Mouse (Mus musculus) myocyte (in vitro differentiated cells): Measurements from ENCODE around the gene Kcnk1. TPM values are rescaled to one million over a fixed set of nuclear protein-coding genes. Genes with fewer than 3 reads are reported as not detected.

Experiments used
- H3K27me3 ChIP-seq: one replicate; pipeline ENCODE4 v1.6.1; 2011; ENCODE audit not compliant: control insufficient read depth, insufficient read depth, insufficient read length
- H3K36me3 ChIP-seq: one replicate; pipeline ENCODE4 v1.6.1; 2011; ENCODE audit not compliant: control insufficient read depth, insufficient read depth
- H3K4me2 ChIP-seq: one replicate; pipeline ENCODE4 v1.6.1; 2011; ENCODE audit warnings: low read depth, control low read depth
- H3K4me3 ChIP-seq: one replicate; pipeline ENCODE4 v1.5.1; 2011; ENCODE audit warnings: mild to moderate bottlenecking, control low read depth, moderate library complexity
- H3K79me2 ChIP-seq: one replicate; pipeline ENCODE4 v1.6.1; 2011; ENCODE audit not compliant: control insufficient read depth, insufficient read depth
- H3ac ChIP-seq: one replicate; pipeline ENCODE4 v1.6.1; 2011; ENCODE audit not compliant: control insufficient read depth, insufficient read length
- CEBPB ChIP-seq: IDR thresholded peaks from 2 replicates; pipeline ENCODE4 v1.6.1; 2011; ENCODE audit warnings: mild to moderate bottlenecking, moderate library complexity; ENCODE audit not compliant: poor library complexity, insufficient read depth, severe bottlenecking
- E2F4 ChIP-seq: IDR thresholded peaks from one replicate; pipeline ENCODE4 v1.6.1; 2011; ENCODE audit warnings: mild to moderate bottlenecking, control low read depth, moderate library complexity; ENCODE audit not compliant: insufficient read depth
- MAX ChIP-seq: IDR thresholded peaks from one replicate; pipeline ENCODE4 v1.6.1; 2011; ENCODE audit warnings: low read depth, mild to moderate bottlenecking, control low read depth
- MYOD1 ChIP-seq, 3 experiments: IDR thresholded peaks; one replicate each; pipeline ENCODE4 v1.6.1; 2011; ENCODE audit warnings: control low read depth in 2 of 3, low read depth in 2 of 3, mild to moderate bottlenecking in 2 of 3, moderate library complexity in 1 of 3; ENCODE audit not compliant: insufficient read length in 2 of 3, control insufficient read depth in 1 of 3
- MYOG ChIP-seq, 3 experiments: IDR thresholded peaks; one replicate each; pipeline ENCODE4 v1.6.1; 2011; ENCODE audit warnings: control low read depth in 2 of 3, low read depth in 2 of 3, mild to moderate bottlenecking in 2 of 3; ENCODE audit not compliant: insufficient read length in 2 of 3, control insufficient read depth in 1 of 3, insufficient read depth in 1 of 3
- POLR2A ChIP-seq: IDR thresholded peaks from one replicate; pipeline ENCODE4 v1.6.1; 2011; ENCODE audit warnings: low read depth, mild to moderate bottlenecking, control low read depth, moderate library complexity; ENCODE audit not compliant: insufficient read length
- POLR2AphosphoS2 ChIP-seq: IDR thresholded peaks from one replicate; pipeline ENCODE4 v1.6.1; 2011; ENCODE audit warnings: low read depth, control low read depth; ENCODE audit not compliant: insufficient read length
- REST ChIP-seq: IDR thresholded peaks from one replicate; pipeline ENCODE4 v1.6.1; 2011; ENCODE audit warnings: mild to moderate bottlenecking, control low read depth, moderate library complexity; ENCODE audit not compliant: insufficient read depth, insufficient read length
- SRF ChIP-seq: IDR thresholded peaks from one replicate; pipeline ENCODE4 v1.6.1; 2011; ENCODE audit warnings: low read depth; ENCODE audit not compliant: control insufficient read depth, insufficient read length
- TCF12 ChIP-seq: IDR thresholded peaks from one replicate; pipeline ENCODE4 v1.6.1; 2011; ENCODE audit warnings: mild to moderate bottlenecking, control low read depth; ENCODE audit not compliant: poor library complexity, insufficient read depth, severe bottlenecking
- TCF3 ChIP-seq: IDR thresholded peaks from one replicate; pipeline ENCODE4 v1.6.1; 2011; ENCODE audit warnings: low read depth, control low read depth; ENCODE audit not compliant: insufficient read length
- USF1 ChIP-seq: IDR thresholded peaks from one replicate; pipeline ENCODE4 v1.6.1; 2011; ENCODE audit warnings: low read depth, mild to moderate bottlenecking, control low read depth, moderate library complexity
- polyA plus RNA-seq: library from polyadenylated mRNA; unstranded; fragments of >200 nt; fragmentation: generic; extraction: Trizol; gene quantifications from one replicate; pipeline ENCODE4 v1.2.1, GENCODE M21; 2012; ENCODE audit warnings: missing spikeins

Gene Kcnk1
- polyA plus RNA-seq, 1 experiment: not detected

DNA sequence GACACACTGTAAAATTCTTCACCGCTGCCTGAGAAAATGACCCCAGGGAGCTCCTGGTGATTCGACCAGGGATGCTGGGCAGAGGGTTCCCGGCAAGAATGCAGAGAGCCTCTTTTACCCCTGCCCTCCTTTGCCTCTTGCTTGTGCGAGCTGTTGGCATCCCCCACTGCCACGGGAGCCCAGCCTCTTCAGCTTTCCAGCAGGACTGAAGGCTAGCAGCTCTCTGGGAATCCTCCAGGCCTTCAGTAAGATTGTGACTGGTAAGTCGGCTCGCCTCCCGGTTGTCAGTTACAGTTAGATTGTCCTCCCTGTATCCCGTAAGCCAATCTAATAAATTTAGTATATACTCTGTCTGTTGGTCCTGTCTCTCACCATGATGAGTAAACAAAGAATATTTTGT lies 38.2 kb upstream of the Kcnk1 start:
- Histone ChIP-seq H3K79me2 (no peaks in the 10 kb centered on the region), H3K4me2 (no peak overlapping the region)
- TF ChIP-seq TCF3 (no peak), SRF (no peak), MYOD1 (IDR thresholded peaks at IDR 0.05; ENCODE audit: control insufficient read depth in 1 of 3, insufficient read length in 2 of 3, low read depth in 2 of 3) (no peak), MYOG (IDR thresholded peaks at IDR 0.05; ENCODE audit: control insufficient read depth in 1 of 3, insufficient read depth in 1 of 3, insufficient read length in 2 of 3, low read depth in 2 of 3) (no peak), POLR2A (no peak), E2F4 (no peak), USF1 (no peak), MAX (no peak)

GRCm38 (mm10) chr8:125957226-125957993 lies 37.6 kb upstream of the Kcnk1 start:
- Histone ChIP-seq H3K27me3 (no peaks in the 10 kb centered on the region), H3ac (no peak overlapping the region), H3K79me2 (no peaks in the 10 kb centered on the region), H3K4me3 (no peak overlapping the region), H3K36me3 (no peaks in the 10 kb centered on the region), H3K4me2 (no peak overlapping the region)
- no peak for TF ChIP-seq POLR2A
- no peak for TF ChIP-seq MAX
- no peak for TF ChIP-seq MYOD1 (IDR thresholded peaks at IDR 0.05; ENCODE audit: control insufficient read depth in 1 of 3, insufficient read length in 2 of 3, low read depth in 2 of 3)
- no peak for TF ChIP-seq SRF
- no peak for TF ChIP-seq MYOG (IDR thresholded peaks at IDR 0.05; ENCODE audit: control insufficient read depth in 1 of 3, insufficient read depth in 1 of 3, insufficient read length in 2 of 3, low read depth in 2 of 3)
- TF ChIP-seq POLR2AphosphoS2: no peak
- TF ChIP-seq REST: no peak
- TF ChIP-seq TCF12: no peak
- TF ChIP-seq TCF3: no peak
- no peak for TF ChIP-seq USF1
- no peak for TF ChIP-seq CEBPB
- no peak for TF ChIP-seq E2F4

More for the DNA sequence above, 38.2 kb upstream of the Kcnk1 start:
- H3ac ChIP-seq: no peak overlapping the region
- no peak overlapping the region for H3K4me3 ChIP-seq
- H3K36me3 ChIP-seq: no peaks in the 10 kb centered on the region
- no peaks in the 10 kb centered on the region for H3K27me3 ChIP-seq

DNA sequence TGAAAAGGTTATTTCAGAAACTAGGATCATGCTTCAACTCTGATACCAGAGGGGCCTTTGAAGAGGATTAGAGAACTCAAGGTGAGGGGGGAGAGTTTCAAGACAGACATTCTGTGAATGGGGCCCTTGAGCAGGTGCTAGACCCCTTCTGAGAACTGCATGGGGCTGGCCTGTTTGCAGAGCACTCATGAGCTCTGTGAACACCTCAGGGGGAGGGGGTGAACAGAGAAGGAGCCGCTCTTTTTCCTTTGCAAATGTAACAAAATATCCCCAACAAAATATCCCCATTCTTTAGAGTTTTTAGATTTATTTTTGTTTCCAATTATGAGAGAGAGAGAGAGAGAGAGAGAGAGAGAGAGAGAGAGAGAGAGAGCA lies 37.0 kb upstream of the Kcnk1 start:
- Histone ChIP-seq H3K36me3 (no peaks in the 10 kb centered on the region), H3K79me2 (no peaks in the 10 kb centered on the region), H3K4me3 (no peak overlapping the region), H3K27me3 (no peaks in the 10 kb centered on the region), H3K4me2 (no peak overlapping the region), H3ac (no peak overlapping the region)
- TF ChIP-seq CEBPB (no peak), REST (no peak), POLR2AphosphoS2 (no peak), TCF3 (no peak), USF1 (no peak), SRF (no peak), TCF12 (no peak), MYOG (IDR thresholded peaks at IDR 0.05; ENCODE audit: control insufficient read depth in 1 of 3, insufficient read depth in 1 of 3, insufficient read length in 2 of 3, low read depth in 2 of 3) (no peak), E2F4 (no peak), POLR2A (no peak), MYOD1 (IDR thresholded peaks at IDR 0.05; ENCODE audit: control insufficient read depth in 1 of 3, insufficient read length in 2 of 3, low read depth in 2 of 3) (no peak), MAX (no peak)

GRCm38 (mm10) chr8:125959363-125959771 lies 35.6 kb upstream of the Kcnk1 start:
- TF ChIP-seq MAX: no peak
- TF ChIP-seq E2F4: no peak
- TF ChIP-seq TCF3: no peak
- TF ChIP-seq TCF12: no peak
- TF ChIP-seq MYOG (IDR thresholded peaks at IDR 0.05; ENCODE audit: control insufficient read depth in 1 of 3, insufficient read depth in 1 of 3, insufficient read length in 2 of 3, low read depth in 2 of 3): no peak
- TF ChIP-seq MYOD1 (IDR thresholded peaks at IDR 0.05; ENCODE audit: control insufficient read depth in 1 of 3, insufficient read length in 2 of 3, low read depth in 2 of 3): no peak
- no peak for TF ChIP-seq SRF
- no peak for TF ChIP-seq REST
- no peak for TF ChIP-seq USF1
- TF ChIP-seq CEBPB: no peak
- TF ChIP-seq POLR2A: no peak
- no peak for TF ChIP-seq POLR2AphosphoS2
- H3K36me3 ChIP-seq: no peaks in the 10 kb centered on the region

More at GRCm38 (mm10) chr8:125959363-125959771, 35.6 kb upstream of the Kcnk1 start:
- H3K4me2 ChIP-seq: no peak overlapping the region
- H3K27me3 ChIP-seq: no peaks in the 10 kb centered on the region
- H3ac ChIP-seq: no peak overlapping the region
- H3K79me2 ChIP-seq: no peaks in the 10 kb centered on the region
- H3K4me3 ChIP-seq: no peak overlapping the region
